Mouse (Mus musculus) layer of hippocampus, adult 11-12 months (tissue): Measurements from ENCODE around the gene Alkbh2.

Source experiments
- DNase-seq: peaks from one replicate; pipeline ENCODE4 v3.0.0; 2022; ENCODE audit warnings: low spot score

Alkbh2 gene

DNA sequence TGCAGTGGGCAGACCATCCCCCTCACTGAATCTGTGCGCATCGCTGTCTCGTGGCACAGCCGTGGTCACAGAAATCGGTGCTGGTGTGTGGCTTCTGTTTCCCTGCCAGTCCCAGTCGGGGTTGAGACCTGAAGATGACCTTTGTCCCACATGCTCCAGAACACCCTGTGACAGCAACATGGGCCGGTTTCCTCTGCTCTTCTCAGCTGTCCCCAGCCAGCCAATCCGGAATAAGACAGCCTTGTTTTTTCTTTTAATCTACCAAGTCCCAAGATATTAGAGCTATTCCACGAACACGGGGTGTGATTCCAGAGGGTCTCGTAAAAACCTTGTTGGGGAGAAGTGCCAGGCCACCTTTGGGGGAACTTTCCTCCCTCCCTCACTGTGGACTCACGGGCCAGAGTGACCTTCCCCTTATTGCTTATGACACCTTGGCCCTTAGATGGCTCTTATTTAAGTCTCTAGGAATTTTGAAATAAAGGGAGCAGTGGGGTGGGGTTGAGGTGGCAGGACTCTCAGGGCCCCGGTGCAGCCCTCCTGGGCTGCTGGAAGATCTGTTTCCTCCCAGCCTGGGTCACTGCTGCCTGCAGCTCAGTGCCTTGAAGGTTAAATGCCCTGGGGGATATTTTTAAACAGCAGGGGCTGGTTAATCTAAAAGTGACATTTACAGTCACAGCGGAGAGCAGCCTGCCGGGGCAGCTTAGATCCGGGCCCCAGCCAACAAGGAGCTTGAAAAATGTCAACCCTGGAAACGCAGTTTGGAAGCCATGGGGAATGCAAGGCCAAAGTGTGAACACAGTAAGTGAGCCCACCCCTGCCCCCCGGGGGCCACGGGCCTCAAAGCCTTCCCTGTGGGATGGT, 18.2 kb upstream of the Alkbh2 start, which contains the start of gene Acacb:
Gene Acacb, plus strand, starts transcription at position 508 of the 861 bp plus-strand sequence.
- DNase-seq: no peak

DNA sequence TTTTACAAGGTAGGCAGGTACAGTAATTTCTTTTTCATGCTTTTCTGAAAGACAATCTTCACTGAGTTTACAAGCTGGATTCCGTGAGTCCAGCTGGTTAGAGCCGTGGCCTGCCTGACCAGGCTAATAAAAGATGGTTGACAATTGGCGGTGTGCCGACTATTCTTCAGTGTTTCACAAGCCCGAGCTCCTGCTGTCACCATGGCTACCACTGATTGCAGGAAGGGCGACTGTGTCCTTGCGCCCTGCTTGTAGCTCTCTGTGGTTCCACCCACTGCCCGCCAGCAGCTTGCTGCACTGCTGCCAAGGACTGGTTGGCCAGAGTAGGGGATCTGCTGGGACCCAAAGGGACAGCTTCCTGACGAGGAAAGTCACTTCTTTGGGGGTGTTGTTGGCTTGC, 11.2 kb upstream of the Alkbh2 start:
- DNase-seq: peak; percentile 81

DNA sequence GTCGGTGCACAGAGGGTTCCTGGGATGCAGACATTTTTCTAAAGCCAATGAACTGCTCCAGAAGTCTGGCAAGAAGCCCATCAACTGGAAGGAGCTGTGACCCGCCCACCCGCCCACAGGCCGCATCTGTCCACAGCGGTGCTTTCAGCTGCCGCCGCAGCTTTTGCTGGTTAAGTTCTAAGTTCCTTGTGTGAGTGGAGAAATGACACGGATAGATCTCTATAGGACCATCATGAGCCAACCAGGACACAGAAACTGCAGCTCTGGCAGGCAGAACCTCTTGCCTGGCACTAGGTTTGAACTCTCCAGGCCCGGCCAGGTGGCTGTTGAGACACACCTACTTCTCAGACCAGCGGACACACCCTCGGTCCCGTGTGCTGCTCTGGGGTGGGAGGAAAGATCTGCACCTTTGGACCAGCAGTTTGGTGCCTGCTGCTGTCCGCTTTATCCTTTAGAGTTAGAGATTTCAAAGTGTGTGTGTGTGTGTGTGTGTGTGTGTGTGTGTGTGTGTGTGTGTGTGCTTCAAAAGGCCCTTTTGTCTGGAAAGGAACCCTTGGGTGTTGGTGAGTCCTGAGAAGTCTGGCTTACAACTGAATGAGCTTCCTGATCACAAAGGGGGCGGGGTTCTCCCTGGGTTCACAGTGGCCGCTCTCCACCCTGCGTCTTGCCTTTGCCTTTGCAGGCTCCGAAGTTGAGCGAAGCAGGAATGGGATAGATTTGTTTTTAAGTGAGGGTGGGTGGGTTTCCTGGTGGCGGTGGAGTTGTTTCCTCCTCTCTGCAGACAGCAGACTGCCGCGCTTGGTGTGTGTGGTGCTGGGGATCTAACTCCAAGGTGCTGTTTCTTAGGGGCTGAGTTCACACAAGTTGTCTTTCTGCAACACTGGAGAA, 10.5 kb upstream of the Alkbh2 start:
- no peak for DNase-seq

- no peak for DNase-seq
Measured at GRCm38 (mm10) chr5:114137481-114138276, 9.7 kb upstream of the Alkbh2 start.

DNA sequence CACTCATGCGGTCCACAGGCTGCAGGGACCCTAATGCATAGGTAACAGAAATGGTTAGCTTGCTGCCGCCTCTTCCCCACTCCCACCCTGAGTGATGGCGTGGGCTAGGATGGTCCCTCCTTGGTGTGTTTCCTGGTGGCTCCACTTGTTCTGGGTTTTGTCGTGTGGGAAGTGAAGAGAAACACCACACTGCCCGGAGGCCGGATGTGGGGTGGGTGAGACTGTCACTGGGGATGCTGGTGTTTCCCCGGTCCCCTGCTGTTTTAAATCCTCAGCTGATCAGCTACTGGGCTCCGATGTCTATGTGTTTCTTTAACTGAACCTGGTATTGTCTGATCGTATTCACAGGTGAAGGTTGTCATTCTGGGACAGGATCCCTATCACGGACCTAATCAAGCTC, 7.5 kb upstream of the Alkbh2 start:
- no peak for DNase-seq

GRCm38 (mm10) chr5:114134091-114134534, 6.1 kb upstream of the Alkbh2 start:
- DNase-seq: peak; percentile 53

GRCm38 (mm10) chr5:114132841-114133240, 4.8 kb upstream of the Alkbh2 start:
- no peak for DNase-seq

DNA sequence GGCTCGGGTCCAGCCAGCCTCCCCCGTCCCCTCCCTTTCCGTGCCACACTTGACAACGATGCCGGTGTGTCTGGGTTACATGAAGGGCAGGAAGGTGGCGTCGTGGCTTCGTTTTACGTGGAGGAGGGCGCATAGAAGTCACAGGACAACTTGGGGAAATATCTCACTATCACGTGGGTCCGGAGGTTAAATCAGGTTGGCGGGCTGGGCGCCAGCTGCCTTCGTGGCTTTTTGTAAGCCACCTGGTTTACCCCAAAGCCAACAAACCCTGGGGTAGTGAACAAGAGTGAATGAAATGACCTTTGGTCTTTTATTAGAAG, 3.5 kb upstream of the Alkbh2 start:
- no peak for DNase-seq

DNA sequence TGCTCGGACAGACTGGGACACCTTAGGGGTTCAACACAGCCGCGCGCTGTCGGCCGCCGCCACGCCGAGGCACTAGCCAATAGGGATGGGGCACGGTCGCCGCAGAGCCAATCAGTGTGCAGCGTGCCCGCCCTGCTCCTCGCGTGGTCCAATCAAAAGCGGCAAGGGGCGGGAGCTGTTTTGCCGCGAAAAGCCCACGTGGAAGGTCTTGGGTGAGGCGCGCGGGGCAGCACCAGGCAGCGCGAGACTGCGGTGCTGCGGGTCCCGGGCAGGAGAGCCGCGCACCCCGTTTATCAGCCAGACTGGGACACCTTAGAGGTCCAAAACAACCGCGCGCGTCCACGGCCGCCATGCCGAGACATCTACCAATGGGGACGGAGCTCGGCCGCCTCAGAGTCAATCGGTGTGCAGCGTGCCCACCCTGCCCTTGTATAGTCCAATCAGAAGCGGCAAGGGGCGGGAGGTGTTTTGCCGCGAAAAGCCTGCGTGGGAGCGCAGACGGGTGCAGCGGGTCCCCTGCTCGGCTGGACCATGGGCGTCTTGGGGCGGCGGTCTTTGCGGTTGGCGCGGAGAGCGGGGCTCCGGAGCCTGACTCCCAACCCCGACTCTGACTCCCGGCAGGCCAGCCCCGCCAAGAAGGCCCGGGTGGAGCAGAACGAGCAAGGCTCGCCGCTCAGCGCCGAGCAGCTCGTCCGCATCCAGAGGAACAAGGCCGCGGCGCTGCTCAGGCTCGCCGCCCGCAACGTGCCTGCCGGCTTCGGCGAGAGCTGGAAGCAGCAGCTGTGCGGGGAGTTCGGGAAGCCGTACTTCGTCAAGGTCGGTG, 2.9 kb upstream of the Alkbh2 start:
- peak; percentile 92 for DNase-seq

DNA sequence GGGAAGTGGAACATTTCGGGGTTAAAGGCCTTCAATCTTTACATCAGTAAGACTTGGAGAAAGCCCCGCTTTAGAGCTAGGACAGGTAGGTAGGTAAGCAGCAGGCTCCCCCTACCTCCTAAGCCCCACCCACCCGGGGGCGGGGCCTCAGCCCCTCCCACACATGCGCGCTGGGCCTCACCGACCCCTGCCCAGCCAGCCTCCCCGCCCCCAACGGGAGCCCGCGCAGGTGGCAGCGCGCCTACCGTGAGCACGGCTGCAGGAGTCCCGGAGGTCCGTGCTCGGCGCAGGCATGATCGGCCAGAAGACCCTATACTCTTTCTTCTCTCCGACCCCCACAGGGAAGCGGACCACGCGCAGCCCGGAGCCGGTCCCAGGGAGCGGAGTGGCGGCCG, 2.2 kb upstream of the Alkbh2 start, which contains the start of gene Ung:
Gene Ung, plus strand, starts transcription at position 176 of the 395 bp plus-strand sequence.
- no peak for DNase-seq

DNA sequence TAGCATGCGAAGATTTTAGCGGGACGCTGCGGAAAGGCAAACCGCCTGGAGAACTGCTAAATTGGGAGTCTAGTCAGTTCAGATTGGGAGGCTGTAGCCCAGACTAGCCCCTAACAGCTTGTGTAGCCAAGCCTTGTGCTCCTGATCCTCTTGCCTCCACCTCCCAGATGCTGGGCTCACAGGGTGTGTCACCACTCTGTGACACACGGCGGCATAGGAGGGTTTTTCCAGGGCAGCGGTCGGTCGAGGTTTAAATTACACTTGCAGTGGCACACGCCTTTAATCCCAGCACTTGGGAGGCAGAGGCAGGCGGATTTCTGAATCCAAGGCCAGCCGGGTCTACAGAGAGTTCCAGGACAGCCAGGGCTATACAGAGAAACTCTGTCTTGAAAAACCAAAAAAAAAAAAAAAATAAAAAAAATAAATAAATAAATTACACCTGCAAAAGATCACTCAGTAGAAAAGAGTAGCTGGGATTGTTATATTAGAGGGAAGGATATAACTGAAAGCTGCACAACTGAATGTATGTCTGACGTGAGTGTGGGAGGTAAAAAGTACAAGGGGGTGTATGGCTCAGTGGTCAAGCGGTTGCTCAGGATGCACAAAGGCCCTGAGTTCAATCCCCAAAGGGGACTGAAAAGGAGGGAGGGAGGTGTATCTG, 1.7 kb upstream of the Alkbh2 start:
- DNase-seq: no peak

- no peak for DNase-seq
Measured at GRCm38 (mm10) chr5:114126499-114127244, 1.3 kb downstream of the Alkbh2 start.

- DNase-seq: no peak
Measured at GRCm38 (mm10) chr5:114126008-114126407, 2.0 kb downstream of the Alkbh2 start.

DNA sequence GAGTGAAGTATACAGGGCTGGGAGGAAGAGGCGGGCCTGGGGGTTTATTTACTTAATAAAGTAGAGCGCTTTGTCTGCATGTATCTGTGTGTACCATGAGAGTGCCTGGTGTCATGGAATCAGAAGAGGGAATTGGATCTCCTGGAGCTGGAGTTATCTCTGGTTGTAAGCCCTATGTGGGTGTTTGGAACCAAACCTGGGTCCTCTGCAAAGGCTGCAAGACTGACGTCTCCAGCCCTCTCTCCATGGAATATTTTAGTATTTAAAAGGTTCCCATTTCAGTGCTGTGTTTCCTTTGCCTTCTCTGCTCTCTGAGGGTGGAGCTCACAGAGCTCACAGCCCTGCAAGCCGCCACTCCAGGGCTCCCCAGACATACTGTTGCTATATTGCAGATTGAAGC, 8.2 kb downstream of the Alkbh2 start:
- DNase-seq: no peak

DNA sequence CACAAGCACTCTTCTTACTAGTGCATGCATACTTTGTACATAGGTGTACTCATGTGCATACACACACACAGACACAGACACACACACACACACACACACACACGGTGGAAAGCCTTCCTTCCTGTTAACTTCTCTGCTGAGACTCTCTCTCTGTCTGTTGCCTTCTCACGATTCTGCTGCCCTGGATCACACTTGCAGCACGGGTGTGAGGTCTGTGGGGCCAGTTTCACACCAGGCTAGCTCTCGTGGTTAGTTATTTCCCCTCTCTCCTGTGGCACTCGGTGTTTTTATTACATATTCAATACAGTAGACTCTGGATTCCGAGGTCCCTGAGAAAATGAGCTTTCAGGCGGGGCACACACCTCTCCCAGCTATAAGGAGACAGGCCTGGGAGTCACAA, 11.4 kb downstream of the Alkbh2 start:
- no peak for DNase-seq

DNA sequence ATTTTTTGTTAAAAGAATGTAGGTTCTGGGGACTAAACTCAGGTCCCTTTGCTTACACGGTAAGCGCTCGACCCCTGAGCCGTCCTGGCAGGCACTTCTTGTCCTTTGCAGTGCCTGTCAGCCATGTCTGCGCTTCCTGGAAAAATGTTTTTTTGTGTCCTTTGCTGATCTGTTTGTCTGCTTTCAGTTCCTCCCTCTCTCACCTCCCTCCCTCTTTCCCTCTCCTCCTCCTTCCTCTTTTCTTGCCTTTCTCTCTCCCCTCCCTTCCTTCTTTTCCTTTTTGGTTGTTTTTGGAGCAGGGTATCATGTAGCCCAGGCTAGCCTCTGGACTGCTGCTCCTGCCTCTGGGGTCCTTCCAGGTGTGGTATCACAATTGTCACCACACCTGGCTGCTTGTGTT, 13.0 kb downstream of the Alkbh2 start:
- DNase-seq: no peak

DNA sequence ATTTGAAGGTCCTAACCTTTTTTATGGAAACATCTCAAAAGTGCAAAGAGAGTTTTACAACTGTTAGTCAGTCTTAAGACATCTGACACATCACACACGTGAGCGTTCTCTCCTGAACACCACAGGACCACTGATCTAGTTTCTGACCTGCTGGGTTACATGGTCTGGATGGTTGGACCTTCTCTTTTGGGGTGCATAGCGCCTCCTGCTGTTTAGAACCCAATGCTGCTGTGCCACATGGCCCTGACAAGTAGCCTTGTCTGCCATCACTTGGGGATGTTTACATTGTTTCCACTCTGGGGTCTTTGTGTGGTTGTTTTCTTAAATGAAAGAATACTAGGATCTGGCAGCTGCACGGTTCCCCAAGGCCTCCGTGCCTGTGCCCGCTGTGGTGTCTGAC, 14.7 kb downstream of the Alkbh2 start:
- DNase-seq: no peak

- no peak for DNase-seq
Measured at GRCm38 (mm10) chr5:114106391-114106935, 21.6 kb downstream of the Alkbh2 start.

- peak; percentile 62 for DNase-seq
Measured at GRCm38 (mm10) chr5:114102807-114103206, 25.2 kb downstream of the Alkbh2 start.

- peak; percentile 34 for DNase-seq
Measured at GRCm38 (mm10) chr5:114101873-114102272, 26.1 kb downstream of the Alkbh2 start.
